Mouse (Mus musculus) naive thymus-derived CD4-positive, alpha-beta T cell, adult 2 months (primary cell): ENCODE results near the gene Rad50.

Source experiments
- DNase-seq: peaks from one replicate; pipeline ENCODE4 v3.0.0-alpha.2; 2011; ENCODE audit warnings: low read depth

Gene Rad50

GRCm38 (mm10) chr11:53633644-53634043 is 73.5 kb downstream of the Rad50 start:
- DNase-seq, result no peak

DNA sequence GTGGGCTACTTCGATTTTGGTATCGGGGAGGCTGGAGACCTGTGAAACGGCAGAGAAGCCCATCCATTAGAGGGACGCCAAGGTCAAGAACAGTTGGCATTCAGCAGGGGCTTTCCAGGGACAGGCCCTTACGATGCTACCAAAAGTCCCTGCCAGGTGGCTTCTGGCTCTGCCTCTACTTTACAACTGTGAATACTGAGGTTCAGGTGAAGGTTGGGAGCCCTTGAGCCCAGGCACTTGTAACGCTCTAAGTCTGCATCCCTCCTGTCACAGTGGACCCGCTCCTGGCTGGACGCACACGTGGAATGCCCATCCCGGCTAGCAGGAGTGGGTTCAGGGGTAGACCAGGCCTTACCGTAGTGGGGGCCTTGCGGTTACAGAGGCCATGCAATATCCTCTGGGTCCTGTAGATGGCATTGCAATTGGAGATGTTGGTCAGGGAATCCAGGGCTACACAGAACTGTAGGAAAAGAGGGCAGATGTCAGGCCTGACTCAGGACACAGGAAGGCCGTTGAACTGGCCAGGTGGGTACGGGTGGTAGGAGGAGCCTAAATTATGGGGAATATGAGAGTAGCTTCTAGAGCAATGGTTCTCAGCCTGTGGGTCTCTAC is 74.9 kb downstream of the Rad50 start:
- DNase-seq, result no peak

DNA sequence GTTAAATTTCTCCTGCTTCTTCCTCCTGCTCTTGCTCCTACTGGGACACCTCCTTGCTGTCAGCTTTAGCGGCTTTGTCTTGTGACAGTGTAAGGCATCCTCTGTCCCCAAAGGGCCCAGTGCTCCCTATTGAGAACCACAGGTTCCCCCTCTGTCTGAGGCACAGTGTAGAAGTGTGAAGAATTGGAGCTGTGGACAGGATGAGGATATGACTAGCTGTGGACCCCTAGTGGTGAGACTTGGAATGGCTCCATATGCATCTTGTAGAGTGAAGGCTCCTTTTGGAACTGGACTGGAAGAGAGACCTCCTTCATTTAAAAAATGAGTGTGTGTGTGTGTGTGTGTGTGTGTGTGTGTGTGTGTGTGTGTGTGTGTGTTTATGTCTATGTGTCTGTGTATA is 79.3 kb downstream of the Rad50 start:
- DNase-seq, result peak; percentile 88

DNA sequence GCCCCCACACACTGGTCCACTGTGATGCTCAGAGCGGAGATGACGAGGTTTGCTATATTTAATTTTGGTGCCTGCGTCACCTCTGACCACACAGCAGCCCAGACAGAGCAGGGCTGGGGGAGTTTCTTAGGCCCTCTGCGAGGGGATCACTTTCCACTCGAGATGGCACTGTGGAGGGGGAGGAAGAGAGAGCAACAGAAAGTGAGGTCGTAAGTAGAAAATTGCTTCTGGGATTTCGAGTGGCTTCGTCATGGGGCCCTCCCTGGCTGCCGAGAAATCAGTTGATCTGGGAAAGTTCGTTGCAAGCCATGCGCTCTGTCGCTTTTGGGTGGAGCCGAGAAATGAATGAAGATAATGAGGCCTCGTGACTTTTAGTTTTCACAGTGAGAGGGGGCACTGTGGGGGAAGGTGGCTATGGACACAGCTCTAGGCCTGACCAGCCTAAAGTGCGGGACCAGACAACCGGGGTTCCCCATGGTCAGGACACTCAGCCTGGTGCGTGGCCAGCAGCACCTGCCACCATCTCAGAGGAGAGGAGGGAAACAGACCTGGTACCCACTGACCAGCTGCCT is 80.2 kb downstream of the Rad50 start:
- DNase-seq, result no peak

DNA sequence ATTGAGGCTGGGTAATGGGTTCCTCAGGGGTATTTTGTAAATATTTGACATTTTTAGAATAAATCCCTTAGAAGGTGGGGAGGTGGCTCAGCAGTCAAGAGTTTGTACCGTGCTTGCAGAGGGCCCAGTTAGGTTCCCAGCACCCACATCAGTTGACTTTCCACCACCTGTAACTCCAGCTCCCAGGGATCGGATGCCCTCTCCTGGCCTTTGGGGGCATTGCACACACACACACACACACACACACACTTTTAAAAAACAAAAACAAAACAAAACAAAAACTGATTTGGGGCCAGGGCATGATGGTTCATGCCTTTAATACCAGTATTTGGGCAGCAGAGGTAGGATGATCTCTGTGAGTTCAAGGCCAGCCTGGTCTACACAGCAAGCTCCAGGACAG is 83.0 kb downstream of the Rad50 start:
- DNase-seq, result no peak

GRCm38 (mm10) chr11:53623573-53623972 is 83.5 kb downstream of the Rad50 start:
- DNase-seq, result no peak

DNA sequence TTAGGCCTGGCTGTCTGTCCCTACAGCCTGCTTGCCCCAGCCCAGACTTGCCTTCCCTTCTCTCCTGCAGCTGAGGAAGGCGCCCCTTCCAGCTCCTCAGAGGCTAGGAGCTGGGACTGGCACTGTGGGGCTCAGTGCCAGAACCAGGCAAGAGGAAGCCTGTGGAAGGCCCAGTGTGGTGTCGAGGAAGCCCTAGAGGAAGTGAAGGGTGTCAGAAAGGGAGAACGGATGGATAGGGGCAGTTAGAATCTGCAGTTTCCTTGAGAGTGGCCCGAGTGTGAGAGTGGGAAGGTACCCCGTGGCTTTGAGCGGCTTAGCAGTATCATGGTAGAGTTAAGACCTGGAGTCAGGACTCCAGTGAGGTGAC is 84.7 kb downstream of the Rad50 start:
- DNase-seq, result no peak

DNA sequence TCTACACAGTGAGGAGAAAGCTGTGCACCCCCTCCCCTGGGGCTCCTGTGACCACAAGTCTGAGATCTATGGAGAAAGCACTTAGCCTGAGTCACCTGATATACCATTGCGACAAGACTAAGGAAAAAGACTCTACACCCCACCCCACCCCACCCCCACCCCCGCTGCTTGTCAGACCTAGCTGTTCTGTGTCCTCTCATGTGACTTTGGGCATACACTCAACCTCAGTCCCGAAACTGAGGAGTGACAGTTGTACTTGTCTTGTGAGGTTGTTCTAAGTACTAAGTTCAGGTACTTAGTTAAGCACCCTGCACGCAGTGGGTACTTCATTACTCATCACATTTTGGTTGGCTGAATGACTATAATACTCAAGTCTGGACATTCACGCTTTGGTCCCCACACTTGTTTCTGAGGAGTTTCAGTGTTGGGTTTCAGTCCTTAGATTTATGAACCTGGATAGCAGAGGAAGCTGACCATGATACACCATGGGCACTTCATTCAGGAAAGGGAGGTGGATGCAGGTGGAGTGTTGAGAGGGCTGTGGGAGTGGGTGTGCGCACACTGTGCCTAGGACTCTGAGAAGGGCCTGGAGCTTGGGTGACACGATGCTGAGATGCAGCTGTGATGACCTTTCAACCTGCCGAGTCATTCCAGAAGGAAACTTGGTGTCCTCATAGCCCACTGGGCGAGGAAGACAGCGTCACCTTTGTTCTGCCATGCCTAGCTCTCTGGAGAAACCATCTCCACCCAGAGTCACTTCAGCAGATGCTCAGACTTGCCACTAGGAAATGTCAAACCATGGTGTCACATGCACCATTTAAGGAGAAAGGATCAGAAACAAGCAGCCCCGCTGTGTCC is 85.3 kb downstream of the Rad50 start:
- DNase-seq, result no peak

DNA sequence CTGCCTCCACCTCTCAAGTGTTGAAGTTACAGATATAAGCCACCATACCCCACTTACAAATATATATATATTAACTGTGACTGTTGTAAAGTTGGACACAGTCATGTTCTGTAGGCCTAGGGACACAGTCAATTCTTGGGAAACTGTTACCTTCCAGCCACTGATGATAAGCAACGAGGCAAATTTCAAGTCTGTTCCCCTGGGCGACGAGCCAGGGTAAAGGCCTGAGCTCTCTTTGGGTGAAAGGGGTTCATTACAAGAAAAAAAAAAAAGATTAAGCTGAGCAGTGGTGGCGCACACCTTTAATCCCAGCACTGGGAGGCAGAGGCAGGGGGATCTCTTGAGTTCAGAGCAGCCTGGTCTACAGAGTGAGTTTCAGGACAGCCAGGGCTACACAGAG is 87.0 kb downstream of the Rad50 start:
- DNase-seq, result no peak

DNA sequence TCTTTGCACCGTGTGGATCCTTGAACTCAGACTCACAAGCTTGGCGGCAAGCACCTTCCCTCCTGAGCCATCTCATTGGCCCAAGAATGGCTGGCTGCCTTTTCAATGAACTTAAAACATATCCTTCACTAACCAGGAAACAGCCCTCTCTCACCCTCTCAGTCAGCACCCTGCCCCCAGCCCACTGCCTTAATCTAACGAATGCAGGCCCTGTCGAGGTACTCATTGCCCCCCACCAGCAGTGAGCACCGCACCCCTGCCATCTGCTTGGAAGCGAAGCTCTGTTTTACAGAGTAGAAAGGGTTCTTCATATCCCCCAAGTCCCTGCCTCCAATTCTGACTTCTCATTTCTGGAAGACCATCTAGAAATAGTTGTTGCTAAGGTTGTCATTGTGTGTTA is 87.7 kb downstream of the Rad50 start:
- DNase-seq, result no peak

- DNase-seq, result no peak
Observed at GRCm38 (mm10) chr11:53618619-53619198, 88.4 kb downstream of the Rad50 start, which contains the start of gene Il4. TSS of gene Il4 (minus strand) at chr11:53618669.

DNA sequence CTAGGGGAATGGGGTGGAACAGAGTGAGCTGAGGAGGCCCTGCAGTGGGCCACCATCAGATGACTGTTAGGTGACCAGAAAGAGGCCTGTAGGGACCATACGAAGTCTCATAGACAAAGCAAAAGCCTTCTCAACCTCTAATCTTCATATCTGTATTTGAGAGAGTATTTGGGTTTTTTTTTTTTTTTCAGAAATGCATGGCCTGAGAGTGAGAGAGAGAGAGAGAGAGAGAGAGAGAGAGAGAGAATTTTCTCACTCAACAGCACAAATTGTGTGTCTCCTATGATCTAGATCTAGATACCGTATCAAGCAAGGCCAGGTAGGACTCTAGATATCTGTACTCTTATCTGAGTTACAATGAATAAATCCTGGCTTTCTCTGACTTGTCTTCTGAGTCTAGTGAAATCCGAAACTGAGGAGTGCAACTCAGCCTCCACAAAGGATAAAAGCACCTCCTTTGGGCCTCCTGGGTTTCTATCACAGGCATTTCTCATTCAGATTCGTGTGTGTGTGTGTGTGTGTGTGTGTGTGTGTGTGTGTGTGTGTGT is 89.5 kb downstream of the Rad50 start:
- DNase-seq, result no peak

- DNase-seq, result no peak
Observed at GRCm38 (mm10) chr11:53616748-53617558, 90.2 kb downstream of the Rad50 start.

GRCm38 (mm10) chr11:53615575-53615974 is 91.5 kb downstream of the Rad50 start:
- DNase-seq, result no peak

DNA sequence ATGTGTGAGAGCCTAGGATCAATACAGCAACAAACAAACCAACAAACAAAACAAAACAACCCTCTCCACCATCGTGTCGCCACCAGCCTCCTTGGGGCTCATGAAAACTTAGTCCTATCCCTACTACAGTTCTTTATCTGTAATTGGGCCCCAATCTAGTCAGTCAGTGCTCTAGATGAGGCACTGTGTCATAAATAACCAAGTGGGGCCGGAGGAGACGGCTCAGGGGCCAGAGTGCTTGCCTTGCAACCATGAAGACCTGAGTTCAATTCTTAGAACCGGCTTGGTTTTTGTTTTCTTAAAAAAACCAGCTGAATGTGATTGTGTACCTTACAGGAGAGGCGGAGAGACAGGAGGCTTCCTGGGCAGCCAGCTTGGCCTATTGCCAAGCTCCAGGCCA is 91.9 kb downstream of the Rad50 start:
- DNase-seq, result no peak

GRCm38 (mm10) chr11:53609672-53610071 is 97.4 kb downstream of the Rad50 start:
- DNase-seq, result no peak

DNA sequence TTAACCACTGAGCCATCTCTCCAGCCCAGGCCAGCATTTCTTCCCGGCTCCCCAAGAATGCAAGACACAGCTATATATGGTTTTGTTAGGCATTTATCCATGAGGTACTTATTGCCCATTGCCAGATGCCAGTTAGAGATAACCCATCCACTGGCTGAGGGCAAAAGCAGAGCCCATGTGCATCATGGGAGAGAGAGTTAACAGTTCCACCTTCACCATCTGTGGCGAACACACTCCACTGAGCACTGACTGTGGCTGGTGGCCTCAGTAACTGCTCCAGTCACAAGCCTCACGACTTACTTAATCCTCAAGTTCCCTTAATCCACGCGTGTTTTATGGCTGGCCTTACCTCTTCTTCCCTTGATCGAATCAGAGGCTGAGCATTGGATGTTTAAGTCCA is 97.9 kb downstream of the Rad50 start:
- DNase-seq, result no peak

GRCm38 (mm10) chr11:53605609-53606008 is 101.5 kb downstream of the Rad50 start:
- DNase-seq, result peak; percentile 38

DNA sequence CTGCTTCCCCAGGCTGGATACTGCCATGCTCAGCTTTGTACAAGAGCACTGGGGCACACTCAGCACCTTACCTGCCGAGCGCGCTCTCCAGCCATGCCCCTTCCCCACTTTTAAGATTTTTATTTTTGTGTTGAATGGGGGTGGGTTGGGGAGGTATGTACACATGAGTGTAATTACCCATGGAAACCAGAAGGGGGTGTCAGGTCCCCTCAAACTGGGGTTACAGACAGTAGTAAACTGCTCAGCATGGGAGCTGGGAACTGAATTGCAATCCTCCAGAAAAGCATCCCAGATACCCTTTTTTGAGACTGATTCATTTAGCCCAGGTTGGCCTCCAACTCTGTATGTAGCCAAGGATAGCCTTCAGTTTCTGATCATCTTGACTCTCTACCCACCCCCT is 102.1 kb downstream of the Rad50 start:
- DNase-seq, result no peak
